ENCODE assay signal across 25 mouse cellular contexts in the genomic region with DNA sequence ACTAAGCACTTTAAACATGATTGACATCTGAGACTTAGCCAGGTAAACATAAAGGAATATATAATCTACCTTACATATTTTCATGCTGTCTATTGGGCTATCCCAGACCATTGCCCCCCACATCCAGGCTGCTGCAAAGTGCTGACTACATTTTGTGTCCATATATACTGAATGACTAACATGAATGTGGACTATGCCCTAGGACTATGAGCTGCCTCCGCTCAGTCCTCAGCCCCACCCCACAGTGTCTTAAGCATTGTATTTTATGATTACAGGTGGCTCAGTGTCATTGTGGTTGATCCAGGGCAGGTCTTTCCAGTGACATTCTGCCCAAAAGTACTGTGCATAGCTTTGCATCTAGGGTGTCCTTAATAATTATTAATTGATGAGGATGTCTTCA.
"Had no signal": no experiment of that assay in that cellular context is flagged by ENCODE, and none has a peak within 500 bp of the region (broad histone marks: within the 10 kb centered on the region; RNA-seq: fewer than 3 reads in every experiment).

No protein-coding gene starts in this region.

- H3K9me3 ChIP-seq: heart, embryonic 10.5 days; heart, embryonic 12.5 days; hindbrain, embryonic 10.5 days; hindbrain, embryonic 12.5 days; limb, embryonic 10.5 days; limb, embryonic 12.5 days; liver, embryonic 13.5 days had no signal

- H3K4me3 ChIP-seq: heart, embryonic 10.5 days; heart, embryonic 12.5 days; hindbrain, embryonic 10.5 days; hindbrain, embryonic 12.5 days; limb, embryonic 10.5 days; limb, embryonic 12.5 days; liver, embryonic 13.5 days had no signal

- H3K27ac ChIP-seq: heart, embryonic 10.5 days; hindbrain, embryonic 10.5 days; hindbrain, embryonic 12.5 days; hindbrain, embryonic 14.5 days; limb, embryonic 10.5 days; limb, embryonic 12.5 days; liver, embryonic 13.5 days had no signal

- H3K4me1 ChIP-seq: heart, embryonic 10.5 days; heart, embryonic 12.5 days; hindbrain, embryonic 10.5 days; hindbrain, embryonic 12.5 days; limb, embryonic 10.5 days; limb, embryonic 12.5 days; liver, embryonic 13.5 days had no signal

- H3K9ac ChIP-seq: forebrain, postnatal 0 days; heart, embryonic 12.5 days; hindbrain, embryonic 12.5 days; hindbrain, embryonic 14.5 days; limb, embryonic 12.5 days; liver, embryonic 13.5 days had no signal

- H3K4me2 ChIP-seq: heart, embryonic 12.5 days; hindbrain, embryonic 12.5 days; hindbrain, embryonic 14.5 days; limb, embryonic 12.5 days; liver, embryonic 11.5 days; liver, embryonic 13.5 days had no signal

- ATAC-seq: forebrain, postnatal 0 days; hindbrain, embryonic 16.5 days; inflammation-experienced regulatory T-cells, adult 6 months had no signal

- H3K36me3 ChIP-seq: heart, embryonic 10.5 days; heart, embryonic 12.5 days; hindbrain, embryonic 10.5 days; hindbrain, embryonic 12.5 days; limb, embryonic 10.5 days; limb, embryonic 12.5 days; liver, embryonic 13.5 days had no signal

- H3K27me3 ChIP-seq: heart, embryonic 12.5 days; hindbrain, embryonic 12.5 days had no signal

- DNase-seq: forebrain, postnatal 0 days; gastrocnemius, postnatal 10 days; gastrocnemius, postnatal 25 days; heart, adult 11 months; heart, postnatal 10 days; heart, postnatal 4 days; kidney, adult 18-20 months; kidney, adult 8-10 months; kidney, postnatal 10 days; kidney, postnatal 25 days; kidney, postnatal 4 days; layer of hippocampus, adult 9-11 months; layer of hippocampus, postnatal 36 days; liver; liver, embryonic 13.5 days had no signal
